Mouse (Mus musculus) cerebellum, adult 2 months (tissue): ENCODE measurements around the gene Zfand6. TPM values are rescaled to one million over a fixed set of nuclear protein-coding genes. Genes with fewer than 3 reads are reported as not detected.
A peak's percentile ranks its signal among the peaks of the same experiment; 100 is the strongest.

Experiments used
- DNase-seq, 2 experiments: peaks; one replicate each; pipeline ENCODE4 v3.0.0; 2021
- H3K27ac ChIP-seq: fragments of 200-500 bp; 2 replicates; pipeline ENCODE4 v1.5.1; 2012; ENCODE audit warnings: low read length, control low read depth, inconsistent platforms; ENCODE audit not compliant: insufficient read depth
- H3K27me3 ChIP-seq: fragments of 200-500 bp; 2 replicates; pipeline ENCODE4 v1.6.1; 2012; ENCODE audit warnings: inconsistent platforms, mild to moderate bottlenecking, low read length, moderate library complexity; ENCODE audit not compliant: control insufficient read depth, insufficient read depth
- H3K4me1 ChIP-seq: fragments of 200-500 bp; 2 replicates; pipeline ENCODE4 v1.6.1; 2011; ENCODE audit warnings: low read length; ENCODE audit not compliant: control insufficient read depth, insufficient read depth
- H3K4me3 ChIP-seq: fragments of 200-500 bp; replicated peaks from 2 replicates; pipeline ENCODE3; 2011; ENCODE audit warnings: mild to moderate bottlenecking, low read depth, low read length, control low read depth; ENCODE audit not compliant: insufficient read depth
- CTCF ChIP-seq: fragments of 200-500 bp; IDR thresholded peaks from 2 replicates; pipeline ENCODE4 v1.5.1; 2011; ENCODE audit warnings: low read depth, mild to moderate bottlenecking, control low read depth, low read length, moderate library complexity, borderline replicate concordance; ENCODE audit not compliant: insufficient read depth
- POLR2A ChIP-seq: fragments of 200-500 bp; IDR thresholded peaks from 2 replicates; pipeline ENCODE4 v1.6.1; 2011; ENCODE audit warnings: low read length, control low read depth, borderline replicate concordance; ENCODE audit not compliant: insufficient read depth
- WGBS: fragments of 180-500 bp; shearing (Covaris S2); methylation state at CpG from one replicate; pipeline ENCODE4 v1.1.7; 2018; 5-methylcytosine and 5-hydroxymethylcytosine counted together
- polyA plus RNA-seq: library from polyadenylated mRNA; depleted of rRNA; stranded (reverse); fragments of >200 nt; gene quantifications from 2 replicates; pipeline ENCODE4 v1.2.3, GENCODE M21; 2012

Gene Zfand6
- polyA plus RNA-seq, 1 experiment: 88.9 TPM

GRCm38 (mm10) chr7:84611609-84612008 is 78.2 kb downstream of the Zfand6 start:
- Histone ChIP-seq H3K4me3 (no peak overlapping the region), H3K27ac (no peak overlapping the region), H3K27me3 (no peaks in the 10 kb centered on the region), H3K4me1 (no peaks in the 10 kb centered on the region)
- WGBS: 96% methylated on average over 1 of the region's 1 CpGs
- DNase-seq: no peak
- no peak for TF ChIP-seq CTCF
- TF ChIP-seq POLR2A: no peak

DNA sequence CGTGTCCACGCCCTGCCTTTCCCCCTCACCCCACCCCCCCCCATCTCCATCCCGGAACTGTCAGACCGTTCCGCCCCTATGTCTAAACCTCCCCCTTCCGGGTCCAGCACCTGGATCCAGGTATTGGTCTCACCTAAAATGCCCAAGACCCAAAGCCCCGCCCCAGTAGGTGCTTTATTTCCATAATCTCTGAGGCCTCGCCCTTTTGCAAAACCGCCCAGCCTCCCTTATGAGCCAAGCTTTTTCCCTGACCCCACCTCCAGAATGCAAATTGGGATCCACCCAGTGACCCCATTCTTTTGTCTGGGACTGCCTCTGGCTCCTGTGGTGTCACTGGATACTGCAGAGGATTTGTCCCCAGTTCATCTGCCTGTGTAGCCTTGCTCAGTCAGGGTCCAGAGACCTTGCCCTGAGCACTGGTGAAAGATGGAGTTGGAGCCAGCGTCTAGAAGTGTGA is 83.4 kb downstream of the Zfand6 start, which contains the start of gene Fah:
TSS of gene Fah (minus strand) at position 430 of the 457 bp plus-strand sequence.
- TF ChIP-seq POLR2A (no peak), CTCF (no peak)
- H3K27me3 ChIP-seq: no peaks in the 10 kb centered on the region
- peaks cover 3% of the 10 kb centered on the region; the same call in 1 of the 2 replicates for H3K4me1 ChIP-seq
- H3K27ac ChIP-seq: peak within 1 kb of the TSS; percentile 84
- DNase-seq: peak; percentile 63 to 69
- WGBS: 3% methylated on average over 10 of the region's 10 CpGs
- H3K4me3 ChIP-seq: peak within 1 kb of the TSS; percentile 98

DNA sequence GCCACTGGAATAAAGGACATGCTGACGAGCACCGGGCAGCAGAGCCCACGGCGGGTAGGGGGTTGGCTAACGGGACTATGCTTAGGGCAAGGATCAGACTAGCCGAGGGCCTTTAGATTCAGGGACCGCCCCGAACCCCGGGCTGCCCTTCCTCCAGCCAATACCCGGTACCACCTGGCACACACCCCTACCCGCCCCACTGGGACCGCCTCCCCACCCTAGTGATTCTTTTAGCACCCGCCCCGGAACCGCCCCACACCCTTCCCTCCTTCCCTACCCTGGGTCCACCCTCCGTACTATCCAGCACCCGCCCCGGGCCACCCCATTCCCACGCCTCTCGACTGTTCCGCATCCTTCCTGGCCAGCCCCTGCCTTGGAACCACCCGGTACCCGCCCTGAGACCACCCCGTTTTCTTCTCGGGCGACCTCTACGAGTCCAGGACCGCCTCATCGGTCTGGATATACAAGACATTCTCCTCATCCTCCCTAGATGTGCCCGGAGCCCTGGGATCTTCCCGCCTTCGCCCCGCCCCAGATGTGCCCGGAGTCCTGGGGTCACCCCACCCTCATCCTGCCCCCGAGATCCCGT is 84.0 kb downstream of the Zfand6 start:
- peak overlapping the region; percentile 98 for H3K4me3 ChIP-seq
- H3K4me1 ChIP-seq: peaks cover 3% of the 10 kb centered on the region; the same call in 1 of the 2 replicates
- H3K27ac ChIP-seq: peak overlapping the region; percentile 84
- peak; percentile 79 to 81 for DNase-seq
- no peaks in the 10 kb centered on the region for H3K27me3 ChIP-seq
- TF ChIP-seq POLR2A (no peak), CTCF (no peak)
- 1% methylated on average over 33 of the region's 36 CpGs for WGBS

- WGBS: 13% methylated on average over 19 of the region's 19 CpGs
- Histone ChIP-seq H3K4me3 (peak overlapping the region; percentile 98), H3K27me3 (no peaks in the 10 kb centered on the region), H3K4me1 (peaks cover 3% of the 10 kb centered on the region; the same call in 1 of the 2 replicates), H3K27ac (peak overlapping the region; percentile 65)
- TF ChIP-seq POLR2A (no peak), CTCF (no peak)
- no peak for DNase-seq
These were observed 84.6 kb downstream of the Zfand6 start for GRCm38 (mm10) chr7:84605033-84605687.

- H3K4me1 ChIP-seq: peaks cover 3% of the 10 kb centered on the region; the same call in 1 of the 2 replicates
- WGBS: 74% methylated on average over 3 of the region's 3 CpGs
- TF ChIP-seq CTCF (no peak), POLR2A (no peak)
These were observed 85.3 kb downstream of the Zfand6 start for GRCm38 (mm10) chr7:84604501-84604900.

DNA sequence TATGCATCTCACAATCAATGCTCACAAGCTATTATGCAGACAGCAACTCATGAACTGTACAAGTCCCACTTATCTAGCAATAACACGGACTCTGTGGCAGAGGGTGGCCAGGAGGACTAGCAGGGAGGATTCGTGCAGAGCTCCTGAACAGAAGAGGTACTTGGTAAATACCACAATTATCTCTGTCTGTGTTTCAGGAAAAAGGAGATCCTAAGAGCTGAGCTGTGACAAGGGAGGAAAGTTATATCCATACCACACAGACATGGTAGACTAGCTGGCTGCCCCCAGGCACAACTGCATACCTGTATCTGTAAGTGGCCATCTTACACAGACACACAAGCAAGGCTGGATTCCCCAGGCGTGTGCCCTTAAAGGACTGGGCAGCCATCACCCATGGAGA is 88.4 kb downstream of the Zfand6 start:
- no peak for DNase-seq
- Histone ChIP-seq H3K27me3 (no peaks in the 10 kb centered on the region), H3K4me1 (peaks cover 12% of the 10 kb centered on the region), H3K27ac (no peak overlapping the region), H3K4me3 (no peak overlapping the region)
- WGBS: 88% methylated on average over 3 of the region's 3 CpGs
- no peak for TF ChIP-seq CTCF
- TF ChIP-seq POLR2A: no peak

More at GRCm38 (mm10) chr7:84604501-84604900, 85.3 kb downstream of the Zfand6 start:
- Histone ChIP-seq H3K27me3 (no peaks in the 10 kb centered on the region), H3K27ac (no peak overlapping the region), H3K4me3 (no peak overlapping the region)
- no peak for DNase-seq

- TF ChIP-seq POLR2A: no peak
- TF ChIP-seq CTCF: no peak
- DNase-seq: no peak
- peaks cover 12% of the 10 kb centered on the region for H3K4me1 ChIP-seq
- whole genome bisulfite sequencing: 87% methylated on average over 2 of the region's 2 CpGs
- H3K4me3 ChIP-seq: no peak overlapping the region
- no peaks in the 10 kb centered on the region for H3K27me3 ChIP-seq
- H3K27ac ChIP-seq: no peak overlapping the region
These were observed 89.1 kb downstream of the Zfand6 start for GRCm38 (mm10) chr7:84600631-84601030.

DNA sequence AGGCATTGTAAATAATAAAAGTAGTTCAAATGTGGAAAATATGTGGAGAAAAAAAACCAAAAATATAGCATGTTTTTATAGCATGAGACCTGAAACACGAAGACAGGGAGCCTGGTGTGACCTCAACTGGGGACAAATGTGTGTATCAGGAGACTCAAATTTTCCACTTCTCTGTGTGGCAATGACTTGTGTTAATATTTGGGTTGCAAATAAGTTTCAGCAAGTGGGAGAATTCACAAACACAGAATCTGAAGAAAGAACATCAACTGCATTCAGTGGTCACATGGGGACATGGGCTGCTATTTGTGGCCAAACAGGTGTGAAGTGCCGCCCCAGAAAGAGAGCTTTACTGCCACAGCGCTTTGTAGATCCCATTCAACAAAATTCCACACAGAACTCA is 93.1 kb downstream of the Zfand6 start:
- Histone ChIP-seq H3K4me3 (no peak overlapping the region), H3K27ac (no peak overlapping the region), H3K4me1 (peaks cover 8% of the 10 kb centered on the region), H3K27me3 (no peaks in the 10 kb centered on the region)
- DNase-seq: no peak
- no peak for TF ChIP-seq CTCF
- no peak for TF ChIP-seq POLR2A
- 98% methylated on average over 3 of the region's 3 CpGs for WGBS
